In the genomic region with DNA sequence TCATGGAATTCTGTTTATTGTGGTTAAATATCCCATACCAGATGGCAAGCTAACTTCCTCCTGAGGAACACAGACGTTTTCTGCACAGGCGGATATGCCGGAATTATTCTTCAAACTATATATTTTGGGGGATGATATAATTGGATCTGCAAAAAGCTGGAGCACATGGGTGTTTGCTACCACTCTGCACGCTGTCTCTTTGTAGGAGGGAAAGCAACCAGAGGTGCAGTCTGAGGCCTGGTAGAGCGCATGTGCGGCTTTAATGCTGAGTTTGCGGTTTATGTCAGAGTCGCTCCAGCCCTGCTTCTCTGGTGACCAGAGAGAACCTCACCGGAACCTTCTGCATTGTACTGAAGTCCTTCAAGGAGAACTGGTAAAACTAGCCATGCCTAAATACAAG, we compare ENCODE assay signal across 21 mouse cellular contexts.
DNase-seq lines count a peak whose midpoint lies in the region; ATAC-seq and TF ChIP-seq lines count a peak whose summit lies in the region.
"Had no signal": no experiment of that assay in that cellular context is flagged by ENCODE, and none has a peak within 500 bp of the region (broad histone marks: within the 10 kb centered on the region; RNA-seq: fewer than 3 reads in every experiment).

No protein-coding gene starts in this region.

- intact Hi-C loops in left cerebral cortex, postnatal 4 days (cut with DNase I): no loop called here
- intact Hi-C loops in left cerebral cortex, postnatal 14 days (cut with DNase I): no loop called here

- H3K4me2 ChIP-seq in midbrain, postnatal 0 days (ENCODE audit: low read depth, low read length, poor library complexity, severe bottlenecking): no peak overlapping the region
- no peak overlapping the region for H3K4me2 ChIP-seq in midbrain, embryonic 15.5 days
- H3K4me2 ChIP-seq: heart, embryonic 13.5 days; liver, embryonic 11.5 days; lung, embryonic 14.5 days; midbrain, embryonic 11.5 days had no signal

- no peak overlapping the region for H3K4me3 ChIP-seq in midbrain, postnatal 0 days (ENCODE audit: low read depth, low read length)
- H3K4me3 ChIP-seq in midbrain, embryonic 15.5 days: no peak overlapping the region
- H3K4me3 ChIP-seq: heart, embryonic 13.5 days; hindbrain, embryonic 10.5 days had no signal

- H3K9me3 ChIP-seq in midbrain, postnatal 0 days (ENCODE audit: low read length): no peaks in the 10 kb centered on the region
- H3K9me3 ChIP-seq in midbrain, embryonic 15.5 days: no peaks in the 10 kb centered on the region
- H3K9me3 ChIP-seq: heart, embryonic 13.5 days; hindbrain, embryonic 10.5 days had no signal

- peak; percentile 19 for DNase-seq in left cerebral cortex, adult 11 months (ENCODE audit: low spot score)
- no peak for DNase-seq in left cerebral cortex, postnatal 4 days
- peak; percentile 28 to 53 for DNase-seq in frontal cortex, adult 2 months (ENCODE audit: extremely low spot score in 1 of 2, low spot score in 1 of 2)
- peak; percentile 24 to 34 for DNase-seq in left cerebral cortex, postnatal 14 days (ENCODE audit: low spot score in 2 of 2)
- peak; percentile 10 to 41 for DNase-seq in right cerebral cortex, postnatal 36 days (ENCODE audit: low spot score in 2 of 2)
- no peak for DNase-seq in midbrain, postnatal 0 days (ENCODE audit: low spot score)
- DNase-seq in lung, postnatal 14 days: no peak
- DNase-seq: cerebellum, adult 11 months; cerebellum, postnatal 36 days; kidney, adult 8-10 months; kidney, postnatal 25 days; lung, embryonic 14.5 days; retina, postnatal 1 day had no signal

- H3K36me3 ChIP-seq in midbrain, postnatal 0 days (ENCODE audit: insufficient read depth, low read length): no peaks in the 10 kb centered on the region
- H3K36me3 ChIP-seq in midbrain, embryonic 15.5 days (replicated peaks): no peaks in the 10 kb centered on the region
- H3K36me3 ChIP-seq: hindbrain, embryonic 10.5 days had no signal

- H3K27ac ChIP-seq in midbrain, postnatal 0 days (ENCODE audit: low read depth, low read length): no peak overlapping the region
- H3K27ac ChIP-seq in midbrain, embryonic 15.5 days: no peak overlapping the region
- H3K27ac ChIP-seq: heart, embryonic 13.5 days; hindbrain, embryonic 10.5 days; macrophage; stomach, postnatal 0 days had no signal

- WGBS in midbrain, postnatal 0 days: 87% methylated on average over 9 of the region's 9 CpGs
- WGBS in midbrain, embryonic 15.5 days: 91% methylated on average over 9 of the region's 9 CpGs

- H3K4me1 ChIP-seq in midbrain, postnatal 0 days (ENCODE audit: insufficient read depth, low read length): no peaks in the 10 kb centered on the region
- H3K4me1 ChIP-seq in midbrain, embryonic 15.5 days: no peaks in the 10 kb centered on the region
- H3K4me1 ChIP-seq: heart, embryonic 13.5 days; hindbrain, embryonic 10.5 days had no signal

- no peak overlapping the region for H3K9ac ChIP-seq in midbrain, postnatal 0 days (replicated peaks; ENCODE audit: low read length, poor library complexity, severe bottlenecking)
- no peak overlapping the region for H3K9ac ChIP-seq in midbrain, embryonic 15.5 days
- H3K9ac ChIP-seq: heart, embryonic 13.5 days; lung, embryonic 14.5 days had no signal

- no peak for ATAC-seq in midbrain, postnatal 0 days (ENCODE audit: low FRiP score)
- no peak for ATAC-seq in midbrain, embryonic 15.5 days (replicated peaks)
- ATAC-seq: forebrain, embryonic 16.5 days had no signal

- no peaks in the 10 kb centered on the region for H3K27me3 ChIP-seq in midbrain, postnatal 0 days (ENCODE audit: insufficient read depth, low read length)
- H3K27me3 ChIP-seq in midbrain, embryonic 15.5 days (replicated peaks): no peaks in the 10 kb centered on the region
- H3K27me3 ChIP-seq: heart, embryonic 13.5 days had no signal

- no peak for TF ChIP-seq CTCF in midbrain, postnatal 0 days (IDR thresholded peaks at IDR 0.05)

Comparison
In these comparisons a context has a peak if more than half of its experiments do, and no peak if none do; other contexts are left out.
1. DNase-seq: peak in left cerebral cortex, adult 11 months (single experiment), frontal cortex, adult 2 months (2 of 2), left cerebral cortex, postnatal 14 days (2 of 2) and right cerebral cortex, postnatal 36 days (2 of 2); none in left cerebral cortex, postnatal 4 days (single experiment), midbrain, postnatal 0 days (single experiment) and lung, postnatal 14 days (single experiment).